Mouse (Mus musculus) kidney, embryonic 16.5 days (tissue): ENCODE results near the gene Ip6k2. TPM values are rescaled to one million over a fixed set of nuclear protein-coding genes. Genes with fewer than 3 reads are reported as not detected.

Experiments used
- ATAC-seq: fragments of 200-750 bp; cut with Nextera tagmentation; 2 replicates; pipeline ENCODE4 v1.8.0; 2017; ENCODE audit warnings: moderate TSS enrichment; ENCODE audit not compliant: low FRiP score, low TSS enrichment
- H3K27ac ChIP-seq: fragments of 300-500 bp; sonication (generic); 2 replicates; pipeline ENCODE4 v1.5.1; 2014; ENCODE audit warnings: low read length
- H3K27me3 ChIP-seq: fragments of 300-500 bp; sonication (generic); 2 replicates; pipeline ENCODE4 v1.6.1; 2014; ENCODE audit warnings: low read length, control low read depth, mixed read lengths; ENCODE audit not compliant: insufficient read depth
- H3K36me3 ChIP-seq: fragments of 300-500 bp; sonication (generic); 2 replicates; pipeline ENCODE4 v1.6.1; 2014; ENCODE audit warnings: low read length, control low read depth, mixed read lengths; ENCODE audit not compliant: insufficient read depth
- H3K4me1 ChIP-seq: fragments of 300-500 bp; sonication (generic); 2 replicates; pipeline ENCODE4 v1.6.1; 2014; ENCODE audit warnings: low read length, control low read depth, mixed read lengths; ENCODE audit not compliant: insufficient read depth
- H3K4me2 ChIP-seq: fragments of 300-500 bp; sonication (generic); replicated peaks from 2 replicates; pipeline ENCODE4 v1.6.1; 2014; ENCODE audit warnings: low read depth, low read length
- H3K4me3 ChIP-seq: fragments of 300-500 bp; sonication (generic); 2 replicates; pipeline ENCODE4 v1.5.1; 2014; ENCODE audit warnings: mild to moderate bottlenecking, low read length
- H3K9ac ChIP-seq: fragments of 300-500 bp; sonication (generic); replicated peaks from 2 replicates; pipeline ENCODE4 v1.6.1; 2014; ENCODE audit warnings: low read length
- H3K9me3 ChIP-seq: fragments of 300-500 bp; sonication (generic); 2 replicates; pipeline ENCODE4 v1.6.1; 2016; ENCODE audit warnings: low read length, control low read depth
- WGBS: fragments of 180-500 bp; shearing (Covaris S2); extraction: QIAGEN DNeasy Blood & Tissue Kit; methylation state at CpG from one replicate; pipeline ENCODE4 v1.1.7; 2014; 5-methylcytosine and 5-hydroxymethylcytosine counted together
- polyA plus RNA-seq: library from polyadenylated mRNA; unstranded; fragments of >200 nt; fragmentation: Nextera tagmentation; extraction: Ambion mirVana; gene quantifications from 2 replicates; pipeline ENCODE4 v1.2.1, GENCODE M21; 2015

Gene Ip6k2
- polyA plus RNA-seq, 1 experiment from 2014 or later: 100 TPM

- Histone ChIP-seq H3K4me2 (no peak overlapping the region), H3K27me3 (no peaks in the 10 kb centered on the region), H3K36me3 (no peaks in the 10 kb centered on the region), H3K9me3 (0 out of 2 replicates have a peak, but pooled peaks cover 3% of the 10 kb centered on the region), H3K9ac (no peak overlapping the region), H3K4me3 (no peak overlapping the region), H3K27ac (no peak overlapping the region), H3K4me1 (peaks cover 6% of the 10 kb centered on the region; the same call in 1 of the 2 replicates)
- WGBS: 75% methylated on average over 4 of the region's 4 CpGs
- no peak for ATAC-seq
These were observed 6.3 kb upstream of the Ip6k2 start for GRCm38 (mm10) chr9:108777276-108777675.

- 55% methylated on average over 5 of the region's 5 CpGs for WGBS
- Histone ChIP-seq H3K36me3 (peaks cover under 1% of the 10 kb centered on the region; the same call in 1 of the 2 replicates), H3K4me3 (no peak overlapping the region), H3K4me2 (no peak overlapping the region), H3K9ac (no peak overlapping the region), H3K4me1 (peaks cover 26% of the 10 kb centered on the region), H3K27me3 (no peaks in the 10 kb centered on the region), H3K9me3 (no peaks in the 10 kb centered on the region), H3K27ac (no peak overlapping the region)
- ATAC-seq: no peak
These were observed 2.6 kb upstream of the Ip6k2 start for GRCm38 (mm10) chr9:108780959-108781358.

- H3K27me3 ChIP-seq: no peaks in the 10 kb centered on the region
- no peak overlapping the region for H3K27ac ChIP-seq
- no peak for ATAC-seq
- no peak overlapping the region for H3K4me2 ChIP-seq
- no peak overlapping the region for H3K4me3 ChIP-seq
- peaks cover 6% of the 10 kb centered on the region; the same call in 1 of the 2 replicates for H3K36me3 ChIP-seq
- H3K9ac ChIP-seq: no peak overlapping the region
- no peaks in the 10 kb centered on the region for H3K9me3 ChIP-seq
- peaks cover 34% of the 10 kb centered on the region for H3K4me1 ChIP-seq
- 38% methylated on average over 4 of the region's 4 CpGs for WGBS
These were observed 1.7 kb upstream of the Ip6k2 start for GRCm38 (mm10) chr9:108781891-108782290.

GRCm38 (mm10) chr9:108782836-108783547 lies 604 bp upstream of the Ip6k2 start:
- H3K27me3 ChIP-seq: no peaks in the 10 kb centered on the region
- no peak overlapping the region for H3K27ac ChIP-seq
- peak overlapping the region; percentile 90 for H3K4me3 ChIP-seq
- peaks cover 45% of the 10 kb centered on the region for H3K4me1 ChIP-seq
- H3K9ac ChIP-seq: peak overlapping the region; percentile 99
- H3K36me3 ChIP-seq: peaks cover 6% of the 10 kb centered on the region; the same call in 1 of the 2 replicates
- H3K9me3 ChIP-seq: no peaks in the 10 kb centered on the region
- WGBS: 23% methylated on average over 9 of the region's 9 CpGs
- H3K4me2 ChIP-seq: peak overlapping the region; percentile 61
- 0 out of 2 replicates have a peak, but pooled peaks have one; percentile 5 for ATAC-seq

GRCm38 (mm10) chr9:108785416-108785815 lies 1.8 kb downstream of the Ip6k2 start:
- H3K4me1 ChIP-seq: peaks cover 62% of the 10 kb centered on the region
- no peak overlapping the region for H3K27ac ChIP-seq
- no peak for ATAC-seq
- peak overlapping the region; percentile 90 for H3K4me3 ChIP-seq
- peak overlapping the region; percentile 77 for H3K4me2 ChIP-seq
- H3K36me3 ChIP-seq: peaks cover 6% of the 10 kb centered on the region; the same call in 1 of the 2 replicates
- no peaks in the 10 kb centered on the region for H3K9me3 ChIP-seq
- no peaks in the 10 kb centered on the region for H3K27me3 ChIP-seq
- H3K9ac ChIP-seq: peak overlapping the region; percentile 36

- H3K4me2 ChIP-seq: 0 out of 2 replicates have a peak overlapping the region, but pooled peaks have one; percentile 77
- H3K4me1 ChIP-seq: peaks cover 65% of the 10 kb centered on the region
- no peaks in the 10 kb centered on the region for H3K27me3 ChIP-seq
- no peak overlapping the region for H3K9ac ChIP-seq
- H3K9me3 ChIP-seq: no peaks in the 10 kb centered on the region
- no peak overlapping the region for H3K4me3 ChIP-seq
- no peak for ATAC-seq
- no peak overlapping the region for H3K27ac ChIP-seq
- WGBS: 90% methylated on average over 1 of the region's 1 CpGs
- peaks cover 6% of the 10 kb centered on the region; the same call in 1 of the 2 replicates for H3K36me3 ChIP-seq
These were observed 2.9 kb downstream of the Ip6k2 start for GRCm38 (mm10) chr9:108786494-108786893.

GRCm38 (mm10) chr9:108787080-108787479 lies 3.5 kb downstream of the Ip6k2 start:
- Histone ChIP-seq H3K4me2 (no peak overlapping the region), H3K36me3 (peaks cover 6% of the 10 kb centered on the region; the same call in 1 of the 2 replicates), H3K4me3 (no peak overlapping the region), H3K9me3 (no peaks in the 10 kb centered on the region), H3K4me1 (peaks cover 64% of the 10 kb centered on the region), H3K27ac (no peak overlapping the region), H3K27me3 (no peaks in the 10 kb centered on the region), H3K9ac (no peak overlapping the region)
- ATAC-seq: no peak
- 86% methylated on average over 2 of the region's 2 CpGs for WGBS

GRCm38 (mm10) chr9:108788713-108789112 lies 5.1 kb downstream of the Ip6k2 start:
- Histone ChIP-seq H3K4me2 (no peak overlapping the region), H3K27me3 (no peaks in the 10 kb centered on the region), H3K9ac (0 out of 2 replicates have a peak overlapping the region, but pooled peaks have one; percentile 7), H3K4me1 (peaks cover 70% of the 10 kb centered on the region), H3K27ac (no peak overlapping the region), H3K4me3 (no peak overlapping the region), H3K9me3 (no peaks in the 10 kb centered on the region), H3K36me3 (peaks cover 6% of the 10 kb centered on the region; the same call in 1 of the 2 replicates)
- WGBS: 31% methylated on average over 3 of the region's 3 CpGs
- no peak for ATAC-seq

GRCm38 (mm10) chr9:108792307-108792706 lies 8.7 kb downstream of the Ip6k2 start:
- Histone ChIP-seq H3K27me3 (no peaks in the 10 kb centered on the region), H3K4me2 (no peak overlapping the region), H3K9ac (no peak overlapping the region), H3K4me1 (peaks cover 80% of the 10 kb centered on the region), H3K4me3 (no peak overlapping the region), H3K9me3 (no peaks in the 10 kb centered on the region), H3K36me3 (peaks cover 13% of the 10 kb centered on the region), H3K27ac (no peak overlapping the region)
- 78% methylated on average over 1 of the region's 1 CpGs for WGBS
- no peak for ATAC-seq

GRCm38 (mm10) chr9:108792730-108793129 lies 9.1 kb downstream of the Ip6k2 start:
- ATAC-seq: no peak
- H3K4me3 ChIP-seq: no peak overlapping the region
- no peak overlapping the region for H3K4me2 ChIP-seq
- no peaks in the 10 kb centered on the region for H3K27me3 ChIP-seq
- H3K9ac ChIP-seq: no peak overlapping the region
- H3K4me1 ChIP-seq: peaks cover 76% of the 10 kb centered on the region
- no peaks in the 10 kb centered on the region for H3K9me3 ChIP-seq
- H3K36me3 ChIP-seq: peaks cover 18% of the 10 kb centered on the region
- 49% methylated on average over 3 of the region's 3 CpGs for WGBS
- H3K27ac ChIP-seq: no peak overlapping the region
